14 mouse cellular contexts compared by ENCODE assay signal in genomic region chr9:21626571-21626970, GRCm38 (mm10). TPM values are rescaled to one million over a fixed set of nuclear protein-coding genes. Genes with fewer than 3 reads are reported as not detected.
DNase-seq lines count a peak whose midpoint lies in the region; ATAC-seq and TF ChIP-seq lines count a peak whose summit lies in the region.
"Had no signal": no experiment of that assay in that cellular context is flagged by ENCODE, and none has a peak within 500 bp of the region (broad histone marks: within the 10 kb centered on the region; RNA-seq: fewer than 3 reads in every experiment).

No protein-coding gene starts in this region.

- H3K4me2 ChIP-seq in forebrain, postnatal 0 days (ENCODE audit: low read depth): no peak overlapping the region
- no peak overlapping the region for H3K4me2 ChIP-seq in lung, embryonic 14.5 days

- no peak overlapping the region for H3K27ac ChIP-seq in forebrain, postnatal 0 days (ENCODE audit: low read depth, low read length)
- no peak overlapping the region for H3K27ac ChIP-seq in forebrain, embryonic 10.5 days
- H3K27ac ChIP-seq in lung, embryonic 14.5 days (ENCODE audit: low read depth): no peak overlapping the region
- H3K27ac ChIP-seq: embryonic facial prominence, embryonic 10.5 days; hindbrain, embryonic 10.5 days had no signal

- peak; percentile 55; the same call in 1 of the 2 replicates for TF ChIP-seq CTCF in forebrain, postnatal 0 days (IDR thresholded peaks at IDR 0.05; ENCODE audit: low read depth)
- TF ChIP-seq CTCF in lung, embryonic 14.5 days (IDR thresholded peaks at IDR 0.05; ENCODE audit: low read depth): peak; percentile 50; the same call in 1 of the 2 replicates
- TF ChIP-seq CTCF in E14TG2a.4 (conservative IDR thresholded peaks at IDR 0.05; ENCODE audit: low read length): peak; percentile 62

- H3K9me3 ChIP-seq in forebrain, postnatal 0 days (ENCODE audit: low read length): no peaks in the 10 kb centered on the region
- H3K9me3 ChIP-seq in forebrain, embryonic 10.5 days: no peaks in the 10 kb centered on the region
- H3K9me3 ChIP-seq in lung, embryonic 14.5 days (ENCODE audit: low read depth, low read length): no peaks in the 10 kb centered on the region
- no peaks in the 10 kb centered on the region for H3K9me3 ChIP-seq in E14TG2a.4 (ENCODE audit: low read length)
- H3K9me3 ChIP-seq: embryonic facial prominence, embryonic 10.5 days; hindbrain, embryonic 10.5 days had no signal

- H3K36me3 ChIP-seq in forebrain, postnatal 0 days (ENCODE audit: insufficient read depth): no peaks in the 10 kb centered on the region
- H3K36me3 ChIP-seq in forebrain, embryonic 10.5 days (replicated peaks): peaks cover 58% of the 10 kb centered on the region
- H3K36me3 ChIP-seq in lung, embryonic 14.5 days (ENCODE audit: insufficient read depth): peaks cover 11% of the 10 kb centered on the region; the same call in 1 of the 2 replicates
- H3K36me3 ChIP-seq in E14TG2a.4 (ENCODE audit: insufficient read depth, low read length): peaks cover 6% of the 10 kb centered on the region; the same call in 1 of the 2 replicates

- no peaks in the 10 kb centered on the region for H3K27me3 ChIP-seq in forebrain, postnatal 0 days (ENCODE audit: insufficient read depth, low read length)
- no peaks in the 10 kb centered on the region for H3K27me3 ChIP-seq in forebrain, embryonic 10.5 days (ENCODE audit: poor library complexity, severe bottlenecking)
- no peaks in the 10 kb centered on the region for H3K27me3 ChIP-seq in lung, embryonic 14.5 days (ENCODE audit: insufficient read depth, low read length)
- H3K27me3 ChIP-seq in E14TG2a.4 (ENCODE audit: insufficient read depth, low read length): no peaks in the 10 kb centered on the region

- no peak for DNase-seq in forebrain, postnatal 0 days
- DNase-seq in forebrain, embryonic 10.5 days (ENCODE audit: extremely low spot score, low spot score): no peak
- peak; percentile 37 for DNase-seq in lung, embryonic 14.5 days
- DNase-seq in lung, adult 18-20 months: no peak
- DNase-seq in spleen, postnatal 4 days (ENCODE audit: low spot score in 2 of 2): no peak
- no peak for DNase-seq in layer of hippocampus, postnatal 10 days (ENCODE audit: low spot score in 2 of 2)
- DNase-seq: heart, adult 18-20 months; kidney, postnatal 36 days; right cerebral cortex, adult 18-20 months had no signal

- H3K4me1 ChIP-seq in forebrain, postnatal 0 days (ENCODE audit: insufficient read depth): no peaks in the 10 kb centered on the region
- no peaks in the 10 kb centered on the region for H3K4me1 ChIP-seq in forebrain, embryonic 10.5 days
- H3K4me1 ChIP-seq in lung, embryonic 14.5 days (ENCODE audit: insufficient read depth): no peaks in the 10 kb centered on the region
- H3K4me1 ChIP-seq in E14TG2a.4 (replicated peaks; ENCODE audit: low read depth, low read length): peaks cover 57% of the 10 kb centered on the region

- ATAC-seq in forebrain, postnatal 0 days: no peak
- no peak for ATAC-seq in lung, embryonic 14.5 days (ENCODE audit: insufficient read depth)
- 0 out of 2 replicates have a peak, but pooled peaks have one; percentile 35 for ATAC-seq in megakaryocyte progenitor cell, adult 5-6 weeks (replicated peaks; ENCODE audit: poor library complexity)
- ATAC-seq: forebrain, embryonic 16.5 days had no signal

- no peak overlapping the region for H3K9ac ChIP-seq in forebrain, postnatal 0 days
- no peak overlapping the region for H3K9ac ChIP-seq in lung, embryonic 14.5 days

- H3K4me3 ChIP-seq in forebrain, postnatal 0 days (ENCODE audit: low read depth, low read length): no peak overlapping the region
- H3K4me3 ChIP-seq in forebrain, embryonic 10.5 days: no peak overlapping the region
- H3K4me3 ChIP-seq in lung, embryonic 14.5 days (ENCODE audit: low read depth, low read length): no peak overlapping the region
- H3K4me3 ChIP-seq in E14TG2a.4 (replicated peaks; ENCODE audit: low read length): no peak overlapping the region
- H3K4me3 ChIP-seq: embryonic facial prominence, embryonic 10.5 days; hindbrain, embryonic 10.5 days had no signal

RNA-seq across cellular contexts. Expression of gene Smarca4, which starts 10.6 kb away (rescaled TPM):
- 162 and 180 TPM in 2 replicates for total RNA-seq in forebrain, postnatal 0 days (2014; rRNA removed)
- 76.2 and 92.5 TPM in 2 replicates for polyA plus RNA-seq in forebrain, postnatal 0 days (2015; fragmentation: Nextera tagmentation; extraction: Ambion mirVana)
- 147 and 149 TPM in 2 replicates for polyA plus RNA-seq in forebrain, embryonic 10.5 days (2016; fragmentation: Nextera tagmentation; extraction: Ambion mirVana)
- 106 and 114 TPM in 2 replicates for polyA plus RNA-seq in lung, embryonic 14.5 days (2014; fragmentation: Nextera tagmentation; extraction: Ambion mirVana)
- 58.8 and 63.2 TPM in 2 replicates for total RNA-seq in megakaryocyte progenitor cell, adult 5-6 weeks (2015)
- 64.0 and 71.1 TPM in 2 replicates for total RNA-seq in megakaryocyte progenitor cell, adult 5-6 weeks (2017)
- total RNA-seq in layer of hippocampus, postnatal 10 days (2021): 100 to 1,000 TPM; 122 to 123 TPM

RNA-seq across cellular contexts. Expression of gene Yipf2, which starts 33.9 kb away (rescaled TPM):
- total RNA-seq in forebrain, postnatal 0 days (2014; rRNA removed): 10.6 and 16.0 TPM in 2 replicates
- polyA plus RNA-seq in forebrain, postnatal 0 days (2015; fragmentation: Nextera tagmentation; extraction: Ambion mirVana): 12.0 and 12.6 TPM in 2 replicates
- polyA plus RNA-seq in forebrain, embryonic 10.5 days (2016; fragmentation: Nextera tagmentation; extraction: Ambion mirVana): 19.0 and 20.4 TPM in 2 replicates
- polyA plus RNA-seq in lung, embryonic 14.5 days (2014; fragmentation: Nextera tagmentation; extraction: Ambion mirVana): 17.0 and 17.9 TPM in 2 replicates
- total RNA-seq in megakaryocyte progenitor cell, adult 5-6 weeks (2015): 5.3 and 6.6 TPM in 2 replicates
- total RNA-seq in megakaryocyte progenitor cell, adult 5-6 weeks (2017): 15.5 and 19.0 TPM in 2 replicates
- 10 to 100 TPM; 11.3 to 12.3 TPM for total RNA-seq in layer of hippocampus, postnatal 10 days (2021)

RNA-seq across cellular contexts. Expression of gene Timm29, which starts 34.0 kb away (rescaled TPM):
- 61.2 and 81.5 TPM in 2 replicates for total RNA-seq in forebrain, postnatal 0 days (2014; rRNA removed)
- 56.3 and 61.7 TPM in 2 replicates for polyA plus RNA-seq in forebrain, postnatal 0 days (2015; fragmentation: Nextera tagmentation; extraction: Ambion mirVana)
- 31.4 and 32.3 TPM in 2 replicates for polyA plus RNA-seq in forebrain, embryonic 10.5 days (2016; fragmentation: Nextera tagmentation; extraction: Ambion mirVana)
- polyA plus RNA-seq in lung, embryonic 14.5 days (2014; fragmentation: Nextera tagmentation; extraction: Ambion mirVana): 35.6 and 36.3 TPM in 2 replicates
- total RNA-seq in megakaryocyte progenitor cell, adult 5-6 weeks (2015): 43.8 and 44.9 TPM in 2 replicates
- total RNA-seq in megakaryocyte progenitor cell, adult 5-6 weeks (2017): 52.1 and 63.7 TPM in 2 replicates
- 10 to 100 TPM; 53.7 to 54.6 TPM for total RNA-seq in layer of hippocampus, postnatal 10 days (2021)
